Mouse (Mus musculus) stomach, embryonic 15.5 days (tissue): ENCODE data around the gene Notch2. TPM values are rescaled to one million over a fixed set of nuclear protein-coding genes. Genes with fewer than 3 reads are reported as not detected.

Experiments used
- ATAC-seq: fragments of 200-750 bp; cut with Nextera tagmentation; 2 replicates; pipeline ENCODE4 v1.8.0; 2017; ENCODE audit warnings: low read depth, moderate number of reproducible peaks, moderate TSS enrichment; ENCODE audit not compliant: insufficient read depth, low FRiP score
- H3K27ac ChIP-seq: fragments of 300-500 bp; sonication (generic); 2 replicates; pipeline ENCODE4 v1.5.1; 2015; ENCODE audit warnings: mild to moderate bottlenecking, inconsistent platforms
- H3K27me3 ChIP-seq: fragments of 300-500 bp; sonication (generic); replicated peaks from 2 replicates; pipeline ENCODE4 v1.6.1; 2015; ENCODE audit warnings: inconsistent platforms
- H3K36me3 ChIP-seq: fragments of 300-500 bp; sonication (generic); 2 replicates; pipeline ENCODE4 v1.6.1; 2015; ENCODE audit warnings: inconsistent platforms
- H3K4me1 ChIP-seq: fragments of 300-500 bp; sonication (generic); 2 replicates; pipeline ENCODE4 v1.6.1; 2015; ENCODE audit warnings: inconsistent platforms
- H3K4me2 ChIP-seq: fragments of 300-500 bp; sonication (generic); 2 replicates; pipeline ENCODE4 v1.6.1; 2015; ENCODE audit warnings: mild to moderate bottlenecking, inconsistent platforms
- H3K4me3 ChIP-seq: fragments of 300-500 bp; sonication (generic); replicated peaks from 2 replicates; pipeline ENCODE4 v1.5.1; 2015; ENCODE audit warnings: inconsistent platforms
- H3K9ac ChIP-seq: fragments of 300-500 bp; sonication (generic); 2 replicates; pipeline ENCODE4 v1.6.1; 2015; ENCODE audit warnings: inconsistent platforms
- H3K9me3 ChIP-seq: fragments of 300-500 bp; sonication (generic); 2 replicates; pipeline ENCODE4 v1.6.1; 2016; ENCODE audit warnings: inconsistent platforms
- WGBS: fragments of 180-500 bp; shearing (Covaris S2); methylation state at CpG from one replicate; pipeline ENCODE4 v1.1.7; 2015; 5-methylcytosine and 5-hydroxymethylcytosine counted together
- polyA plus RNA-seq: library from polyadenylated mRNA; unstranded; fragments of >200 nt; fragmentation: Nextera tagmentation; extraction: Ambion mirVana; gene quantifications from 2 replicates; pipeline ENCODE4 v1.2.1, GENCODE M21; 2015

Gene Notch2
- polyA plus RNA-seq, 1 experiment from 2014 or later: 21.4 TPM

DNA sequence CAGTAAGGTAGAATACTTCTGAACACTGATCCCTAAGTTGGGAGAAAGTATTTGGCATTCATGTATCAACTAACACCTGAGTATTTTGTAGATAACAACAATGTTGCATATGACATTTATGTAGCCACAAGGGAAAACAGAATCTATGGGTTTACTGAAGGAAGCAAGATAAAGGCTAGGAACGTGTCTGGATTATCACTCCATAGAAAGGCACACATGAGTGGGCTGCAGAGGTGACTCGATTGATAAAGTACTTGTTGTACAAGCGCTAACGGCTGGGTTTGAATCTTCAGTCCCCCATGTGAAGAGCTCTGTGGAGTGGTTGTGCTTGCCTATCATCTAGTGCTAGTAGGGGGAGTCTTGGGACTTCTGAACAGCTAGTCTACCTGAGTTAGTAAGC, 9.8 kb upstream of the Notch2 start:
- H3K27ac ChIP-seq: no peak overlapping the region
- no peaks in the 10 kb centered on the region for H3K4me1 ChIP-seq
- H3K4me2 ChIP-seq: no peak overlapping the region
- no peaks in the 10 kb centered on the region for H3K27me3 ChIP-seq
- no peak for ATAC-seq
- H3K4me3 ChIP-seq: no peak overlapping the region
- 69% methylated on average over 4 of the region's 4 CpGs for WGBS
- H3K9ac ChIP-seq: no peak overlapping the region
- no peaks in the 10 kb centered on the region for H3K36me3 ChIP-seq
- no peaks in the 10 kb centered on the region for H3K9me3 ChIP-seq

DNA sequence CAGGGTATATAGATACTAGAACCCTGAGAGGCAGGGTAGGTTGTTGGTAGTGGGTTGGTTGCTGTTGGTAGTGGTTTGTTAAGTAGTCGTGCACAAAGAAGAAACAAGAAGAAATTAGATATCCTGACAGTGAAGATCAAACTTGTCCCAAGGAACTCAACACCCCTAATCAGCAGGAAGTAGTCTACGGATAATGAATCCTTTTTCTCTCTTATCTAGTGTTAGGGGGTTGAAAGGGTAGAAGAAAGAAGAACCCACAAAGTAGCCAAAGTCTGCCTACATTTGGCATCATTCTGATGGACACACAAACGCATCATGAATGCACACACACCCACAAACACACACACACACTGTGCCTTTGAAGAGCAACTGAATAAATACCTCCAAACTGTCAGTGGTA, 9.1 kb upstream of the Notch2 start:
- H3K27me3 ChIP-seq: no peaks in the 10 kb centered on the region
- 69% methylated on average over 3 of the region's 3 CpGs for WGBS
- ATAC-seq: no peak
- no peaks in the 10 kb centered on the region for H3K36me3 ChIP-seq
- H3K9me3 ChIP-seq: no peaks in the 10 kb centered on the region
- no peak overlapping the region for H3K4me3 ChIP-seq
- no peaks in the 10 kb centered on the region for H3K4me1 ChIP-seq
- no peak overlapping the region for H3K27ac ChIP-seq
- no peak overlapping the region for H3K4me2 ChIP-seq
- no peak overlapping the region for H3K9ac ChIP-seq

- Histone ChIP-seq H3K4me2 (no peak overlapping the region), H3K9ac (no peak overlapping the region), H3K27ac (no peak overlapping the region), H3K4me1 (no peaks in the 10 kb centered on the region), H3K27me3 (no peaks in the 10 kb centered on the region), H3K9me3 (no peaks in the 10 kb centered on the region), H3K4me3 (no peak overlapping the region), H3K36me3 (no peaks in the 10 kb centered on the region)
- WGBS: 67% methylated on average over 5 of the region's 5 CpGs
- ATAC-seq: no peak
Measured at GRCm38 (mm10) chr3:98005306-98005705, 8.0 kb upstream of the Notch2 start.

- 79% methylated on average over 8 of the region's 8 CpGs for WGBS
- ATAC-seq: no peak
- Histone ChIP-seq H3K9me3 (no peaks in the 10 kb centered on the region), H3K27me3 (no peaks in the 10 kb centered on the region), H3K4me3 (no peak overlapping the region), H3K4me2 (no peak overlapping the region), H3K4me1 (no peaks in the 10 kb centered on the region), H3K9ac (no peak overlapping the region), H3K36me3 (no peaks in the 10 kb centered on the region), H3K27ac (no peak overlapping the region)
Measured at GRCm38 (mm10) chr3:98006046-98006691, 7.2 kb upstream of the Notch2 start.

DNA sequence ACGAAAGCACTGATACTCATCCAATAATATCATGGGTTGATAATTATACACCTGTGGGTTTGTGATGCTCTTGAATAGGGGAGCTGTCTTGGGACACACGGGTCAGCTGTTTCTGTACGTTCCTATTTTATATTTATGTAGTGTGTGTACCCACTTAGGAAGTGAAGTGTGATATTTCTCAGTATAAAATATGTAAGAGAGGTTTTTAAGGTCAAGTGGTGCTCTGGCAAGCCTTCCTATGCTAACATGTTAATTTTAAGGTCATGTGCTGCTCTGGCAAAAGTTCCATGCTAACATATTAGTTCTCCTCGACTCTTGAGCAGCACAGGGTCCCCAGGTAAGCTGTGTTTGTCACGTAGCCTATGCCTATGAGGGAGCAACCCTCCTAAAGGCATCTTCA, 6.4 kb upstream of the Notch2 start:
- Histone ChIP-seq H3K27me3 (no peaks in the 10 kb centered on the region), H3K4me2 (no peak overlapping the region), H3K9ac (no peak overlapping the region), H3K27ac (no peak overlapping the region), H3K4me1 (no peaks in the 10 kb centered on the region), H3K4me3 (no peak overlapping the region), H3K36me3 (no peaks in the 10 kb centered on the region), H3K9me3 (no peaks in the 10 kb centered on the region)
- WGBS: 70% methylated on average over 5 of the region's 5 CpGs
- ATAC-seq: no peak

DNA sequence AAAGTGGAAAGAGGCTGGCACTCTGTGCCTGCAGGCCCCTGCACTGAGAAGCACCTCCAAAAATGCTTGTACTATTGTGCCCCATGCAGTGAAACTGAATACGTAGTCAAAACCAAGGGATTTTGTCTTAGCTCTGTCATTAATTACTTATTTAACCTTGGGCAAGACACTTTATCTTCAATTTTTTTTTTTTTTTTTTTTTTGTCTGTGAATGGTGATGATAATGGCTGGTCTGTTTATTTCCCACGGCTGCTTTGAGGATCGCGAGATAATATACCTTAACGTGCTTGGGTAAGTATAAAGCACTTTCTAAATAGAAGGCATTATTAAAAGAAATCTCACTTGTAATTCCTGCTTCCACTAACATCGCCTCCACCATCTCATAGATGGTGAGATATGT, 5.2 kb upstream of the Notch2 start:
- ATAC-seq: no peak
- Histone ChIP-seq H3K4me3 (no peak overlapping the region), H3K4me2 (no peak overlapping the region), H3K9me3 (no peaks in the 10 kb centered on the region), H3K27me3 (no peaks in the 10 kb centered on the region), H3K27ac (no peak overlapping the region), H3K4me1 (no peaks in the 10 kb centered on the region), H3K9ac (no peak overlapping the region), H3K36me3 (no peaks in the 10 kb centered on the region)
- WGBS: 66% methylated on average over 6 of the region's 6 CpGs

- Histone ChIP-seq H3K4me1 (no peaks in the 10 kb centered on the region), H3K4me3 (no peak overlapping the region), H3K27me3 (no peaks in the 10 kb centered on the region), H3K4me2 (no peak overlapping the region), H3K36me3 (no peaks in the 10 kb centered on the region), H3K27ac (no peak overlapping the region), H3K9ac (no peak overlapping the region), H3K9me3 (no peaks in the 10 kb centered on the region)
- 70% methylated on average over 7 of the region's 7 CpGs for WGBS
- ATAC-seq: no peak
Measured at GRCm38 (mm10) chr3:98009190-98009840, 4.0 kb upstream of the Notch2 start.

DNA sequence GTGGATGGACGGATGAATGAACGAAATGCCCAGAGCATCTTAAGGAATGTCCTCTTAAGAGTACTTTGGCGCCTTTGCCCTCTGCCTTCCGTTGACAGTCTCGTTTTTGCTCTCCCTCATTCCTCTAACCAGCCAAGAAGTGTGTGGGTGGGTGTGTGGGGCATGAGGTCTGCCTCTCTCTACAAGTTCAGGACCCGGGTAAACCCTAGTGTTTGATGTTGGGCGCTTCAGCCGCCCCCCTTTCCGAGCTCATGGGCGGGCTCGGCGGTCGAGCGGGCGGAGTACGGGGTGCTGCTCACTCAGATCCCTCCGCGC, 284 bp upstream of the Notch2 start:
- ATAC-seq: no peak; the same call in 1 of the 2 replicates
- H3K4me3 ChIP-seq: peak overlapping the region; percentile 80
- H3K9me3 ChIP-seq: no peaks in the 10 kb centered on the region
- H3K4me1 ChIP-seq: peaks cover 26% of the 10 kb centered on the region
- H3K27me3 ChIP-seq: no peaks in the 10 kb centered on the region
- peak overlapping the region; percentile 23; the same call in 1 of the 2 replicates for H3K9ac ChIP-seq
- no peaks in the 10 kb centered on the region for H3K36me3 ChIP-seq
- no peak overlapping the region; the same call in 1 of the 2 replicates for H3K27ac ChIP-seq
- H3K4me2 ChIP-seq: peak overlapping the region; percentile 64
- under 1% methylated on average over 18 of the region's 18 CpGs for WGBS

- Histone ChIP-seq H3K27me3 (no peaks in the 10 kb centered on the region), H3K4me2 (peak overlapping the region; percentile 55), H3K9me3 (no peaks in the 10 kb centered on the region), H3K4me1 (peaks cover 45% of the 10 kb centered on the region), H3K4me3 (peak overlapping the region; percentile 80), H3K36me3 (no peaks in the 10 kb centered on the region), H3K9ac (no peak overlapping the region), H3K27ac (no peak overlapping the region; the same call in 1 of the 2 replicates)
- 63% methylated on average over 14 of the region's 14 CpGs for WGBS
- no peak for ATAC-seq
Measured at GRCm38 (mm10) chr3:98015205-98016171, 2.2 kb downstream of the Notch2 start.

DNA sequence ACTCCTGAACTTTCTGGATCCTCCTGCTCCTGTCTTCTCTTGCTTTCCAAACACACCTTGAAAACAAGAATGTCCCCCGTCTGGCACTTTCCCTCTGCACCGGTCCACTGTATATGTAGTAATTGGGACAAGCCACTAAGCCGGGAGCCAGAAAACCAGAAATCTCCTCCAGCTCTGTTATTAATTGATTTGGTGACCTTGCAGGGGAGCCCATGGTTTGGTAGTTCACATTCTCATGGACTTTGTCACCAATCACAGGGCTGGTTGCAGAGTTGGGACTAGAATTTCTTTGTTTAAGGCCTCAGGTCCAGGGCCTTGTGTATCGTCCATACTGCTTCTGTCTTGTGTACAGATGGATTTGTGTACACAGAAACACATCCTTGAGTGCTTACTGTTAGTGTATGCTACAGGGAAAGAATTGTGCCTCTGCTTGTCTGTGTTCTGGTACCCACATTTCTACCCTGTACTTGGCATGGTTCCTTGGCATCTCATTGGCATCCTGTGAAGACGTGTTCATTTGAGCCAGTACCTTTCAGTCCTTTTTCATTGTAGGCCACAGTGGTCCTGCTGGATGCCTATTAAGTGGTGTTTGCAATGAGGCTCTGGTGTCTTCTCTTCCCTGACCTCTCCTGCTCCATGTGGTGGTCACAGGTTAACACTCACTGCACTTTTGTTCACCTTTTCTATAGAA, 3.7 kb downstream of the Notch2 start:
- H3K27ac ChIP-seq: no peak overlapping the region
- peaks cover 51% of the 10 kb centered on the region for H3K4me1 ChIP-seq
- H3K4me3 ChIP-seq: no peak overlapping the region
- no peaks in the 10 kb centered on the region for H3K36me3 ChIP-seq
- 55% methylated on average over 5 of the region's 5 CpGs for WGBS
- H3K4me2 ChIP-seq: peak overlapping the region; percentile 30; the same call in 1 of the 2 replicates
- no peaks in the 10 kb centered on the region for H3K9me3 ChIP-seq
- no peak for ATAC-seq
- H3K9ac ChIP-seq: no peak overlapping the region
- H3K27me3 ChIP-seq: no peaks in the 10 kb centered on the region

DNA sequence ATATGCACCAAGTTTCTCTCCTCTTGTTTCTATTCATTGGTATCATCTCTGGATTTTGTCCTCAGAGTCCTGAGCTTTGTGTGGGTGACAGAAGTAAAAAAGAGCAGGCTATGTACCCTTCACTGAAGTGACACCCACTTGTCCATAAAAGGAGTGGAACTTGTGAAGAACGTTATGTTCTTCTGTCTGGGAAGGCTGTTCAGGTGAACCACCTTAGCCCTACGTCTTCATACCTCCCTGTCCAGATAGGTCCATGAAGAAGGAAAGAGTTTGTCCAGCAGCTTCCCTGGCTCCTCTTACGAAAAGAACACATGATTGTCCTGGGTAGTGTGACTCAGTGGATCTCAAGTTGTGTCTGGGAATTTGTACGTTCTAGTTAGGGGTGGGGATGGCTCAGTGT, 4.9 kb downstream of the Notch2 start:
- WGBS: 68% methylated on average over 4 of the region's 4 CpGs
- ATAC-seq: no peak
- Histone ChIP-seq H3K27ac (no peak overlapping the region), H3K9ac (no peak overlapping the region), H3K4me2 (no peak overlapping the region), H3K27me3 (no peaks in the 10 kb centered on the region), H3K36me3 (no peaks in the 10 kb centered on the region), H3K4me1 (peaks cover 51% of the 10 kb centered on the region), H3K4me3 (no peak overlapping the region), H3K9me3 (no peaks in the 10 kb centered on the region)
